Mouse (Mus musculus) testis, postnatal 10 days (tissue): Measurements from ENCODE around the gene Tssk4.
A peak's percentile ranks its signal among the peaks of the same experiment; 100 is the strongest.

Experiments used
- DNase-seq: peaks from one replicate; pipeline ENCODE4 v3.0.0; 2021; ENCODE audit warnings: low spot score

Tssk4 gene

GRCm38 (mm10) chr14:55643060-55643907 is 6.7 kb upstream of the Tssk4 start, which contains the start of gene Tm9sf1:
Tm9sf1 (minus strand) TSS chr14:55643806.
- DNase-seq: peak; percentile 87

- no peak for DNase-seq
Measured at GRCm38 (mm10) chr14:55644261-55644888, 5.6 kb upstream of the Tssk4 start.

- DNase-seq: no peak
Measured at GRCm38 (mm10) chr14:55651528-55651927, 1.5 kb downstream of the Tssk4 start.

- DNase-seq: no peak
Measured at GRCm38 (mm10) chr14:55656935-55657334, 7.0 kb downstream of the Tssk4 start.

- no peak for DNase-seq
Measured at GRCm38 (mm10) chr14:55658011-55658410, 8.0 kb downstream of the Tssk4 start.

- peak; percentile 81 for DNase-seq
Measured at GRCm38 (mm10) chr14:55659960-55660573, 10.1 kb downstream of the Tssk4 start, which contains the start of gene Mdp1. Mdp1 (minus strand) TSS chr14:55660508.

GRCm38 (mm10) chr14:55660636-55661035 is 10.7 kb downstream of the Tssk4 start:
- DNase-seq: no peak

GRCm38 (mm10) chr14:55671486-55671832 is 21.5 kb downstream of the Tssk4 start:
- DNase-seq: no peak

- DNase-seq: peak; percentile 81
Measured at GRCm38 (mm10) chr14:55671833-55672740, 22.1 kb downstream of the Tssk4 start, which contains the start of the genes Gmpr2 and Nedd8. Gmpr2 (plus strand) TSS chr14:55671941. Nedd8 (minus strand) TSS chr14:55672124.

- no peak for DNase-seq
Measured at GRCm38 (mm10) chr14:55672741-55673060, 22.7 kb downstream of the Tssk4 start.

- DNase-seq: no peak
Measured at GRCm38 (mm10) chr14:55677615-55678014, 27.6 kb downstream of the Tssk4 start.

GRCm38 (mm10) chr14:55681160-55682117 is 31.5 kb downstream of the Tssk4 start, which contains the start of gene Tinf2:
Tinf2 (minus strand) TSS chr14:55681820.
- DNase-seq: peak; percentile 94

GRCm38 (mm10) chr14:55682118-55682493 is 32.1 kb downstream of the Tssk4 start:
- no peak for DNase-seq

GRCm38 (mm10) chr14:55689433-55689832 is 39.4 kb downstream of the Tssk4 start:
- no peak for DNase-seq

GRCm38 (mm10) chr14:55697226-55697625 is 47.2 kb downstream of the Tssk4 start:
- DNase-seq: no peak

- no peak for DNase-seq
Measured at GRCm38 (mm10) chr14:55701131-55701530, 51.1 kb downstream of the Tssk4 start.
